Mouse (Mus musculus): ENCODE measurements around the gene Lgr6. TPM values are rescaled to one million over a fixed set of nuclear protein-coding genes. Genes with fewer than 3 reads are reported as not detected.

The Lgr6 gene
- polyA plus RNA-seq, 1 experiment = 2.3 TPM

- Histone ChIP-seq H3K4me3 (ENCODE audit: insufficient read depth, low read length) (no peak overlapping the region), H3K27ac (ENCODE audit: insufficient read depth, low read length) (no peak overlapping the region), H3K4me1 (ENCODE audit: control insufficient read depth, insufficient read depth, low read length) (peaks cover 4% of the 10 kb centered on the region; the same call in 1 of the 2 replicates)
- TF ChIP-seq POLR2A (IDR thresholded peaks at IDR 0.05; ENCODE audit: low read depth, low read length) = no peak
- TF ChIP-seq CTCF (IDR thresholded peaks at IDR 0.05; ENCODE audit: borderline replicate concordance, insufficient read depth, low read length) = no peak
Observed at GRCm38 (mm10) chr1:135087414-135087813, 17.7 kb downstream of the Lgr6 start.

- Histone ChIP-seq H3K4me3 (ENCODE audit: insufficient read depth, low read length) (no peak overlapping the region), H3K4me1 (ENCODE audit: control insufficient read depth, insufficient read depth, low read length) (peaks cover 2% of the 10 kb centered on the region; the same call in 1 of the 2 replicates), H3K27ac (ENCODE audit: insufficient read depth, low read length) (no peak overlapping the region)
- TF ChIP-seq CTCF (IDR thresholded peaks at IDR 0.05; ENCODE audit: borderline replicate concordance, insufficient read depth, low read length) (no peak), POLR2A (IDR thresholded peaks at IDR 0.05; ENCODE audit: low read depth, low read length) (no peak)
Observed at GRCm38 (mm10) chr1:135086015-135086414, 19.1 kb downstream of the Lgr6 start.

GRCm38 (mm10) chr1:135085296-135085871 is 19.7 kb downstream of the Lgr6 start:
- TF ChIP-seq POLR2A (IDR thresholded peaks at IDR 0.05; ENCODE audit: low read depth, low read length) (no peak), CTCF (IDR thresholded peaks at IDR 0.05; ENCODE audit: borderline replicate concordance, insufficient read depth, low read length) (no peak)
- H3K4me3 ChIP-seq (ENCODE audit: insufficient read depth, low read length) = no peak overlapping the region
- no peak overlapping the region for H3K27ac ChIP-seq (ENCODE audit: insufficient read depth, low read length)
- H3K4me1 ChIP-seq (ENCODE audit: control insufficient read depth, insufficient read depth, low read length) = no peaks in the 10 kb centered on the region

GRCm38 (mm10) chr1:135083465-135083864 is 21.6 kb downstream of the Lgr6 start:
- no peak overlapping the region for H3K27ac ChIP-seq (ENCODE audit: insufficient read depth, low read length)
- TF ChIP-seq POLR2A (IDR thresholded peaks at IDR 0.05; ENCODE audit: low read depth, low read length) = no peak
- H3K4me1 ChIP-seq (ENCODE audit: control insufficient read depth, insufficient read depth, low read length) = no peaks in the 10 kb centered on the region
- no peak overlapping the region for H3K4me3 ChIP-seq (ENCODE audit: insufficient read depth, low read length)

GRCm38 (mm10) chr1:135082267-135082666 is 22.8 kb downstream of the Lgr6 start:
- Histone ChIP-seq H3K4me1 (ENCODE audit: control insufficient read depth, insufficient read depth, low read length) (no peaks in the 10 kb centered on the region), H3K27ac (ENCODE audit: insufficient read depth, low read length) (no peak overlapping the region), H3K4me3 (ENCODE audit: insufficient read depth, low read length) (no peak overlapping the region)
- TF ChIP-seq CTCF (IDR thresholded peaks at IDR 0.05; ENCODE audit: borderline replicate concordance, insufficient read depth, low read length) (no peak), POLR2A (IDR thresholded peaks at IDR 0.05; ENCODE audit: low read depth, low read length) (no peak)

DNA sequence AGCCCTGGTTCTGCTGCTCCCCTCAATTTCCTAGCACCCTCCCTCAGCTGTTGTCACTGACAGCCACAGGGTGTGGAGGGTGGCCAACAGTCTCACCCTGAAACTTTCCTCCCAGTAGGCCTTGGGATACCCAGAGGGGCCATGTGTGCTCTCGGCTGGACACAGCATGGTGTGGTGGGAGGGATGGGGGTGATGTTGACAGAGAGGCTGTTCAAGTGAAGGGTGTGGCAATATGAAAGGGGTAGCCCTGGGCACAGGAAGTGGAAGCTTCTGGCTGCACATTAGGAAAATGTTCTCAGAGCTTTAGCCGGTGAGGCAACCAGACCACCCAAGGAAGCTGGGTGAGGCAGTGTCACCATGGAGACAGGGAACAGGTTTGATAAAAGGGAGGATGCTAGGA is 26.1 kb downstream of the Lgr6 start:
- H3K4me1 ChIP-seq (ENCODE audit: control insufficient read depth, insufficient read depth, low read length) = no peaks in the 10 kb centered on the region
- H3K27ac ChIP-seq (ENCODE audit: insufficient read depth, low read length) = no peak overlapping the region

DNA sequence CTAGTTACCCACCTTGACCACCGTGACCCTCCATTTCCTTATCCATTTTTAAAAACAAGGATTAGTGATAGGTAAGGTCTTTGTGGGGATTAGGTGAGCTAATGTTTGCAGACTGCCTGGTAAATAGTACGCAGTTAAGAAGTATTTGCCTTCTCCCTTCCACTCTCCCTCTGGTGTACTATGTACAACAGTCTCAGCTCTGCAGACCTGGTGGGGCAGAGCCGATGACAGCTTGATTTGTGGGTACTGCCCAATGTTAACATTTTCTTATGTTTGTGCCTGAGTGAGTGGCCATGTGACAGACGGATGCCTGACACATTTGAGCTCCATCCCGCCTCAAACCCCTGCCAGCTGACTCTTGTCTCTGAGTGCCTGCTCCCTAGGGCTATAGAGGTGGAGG is 28.6 kb downstream of the Lgr6 start:
- Histone ChIP-seq H3K27ac (ENCODE audit: insufficient read depth, low read length) (no peak overlapping the region), H3K4me3 (ENCODE audit: insufficient read depth, low read length) (no peak overlapping the region), H3K4me1 (ENCODE audit: control insufficient read depth, insufficient read depth, low read length) (no peaks in the 10 kb centered on the region)
- no peak for TF ChIP-seq CTCF (IDR thresholded peaks at IDR 0.05; ENCODE audit: borderline replicate concordance, insufficient read depth, low read length)
- no peak for TF ChIP-seq POLR2A (IDR thresholded peaks at IDR 0.05; ENCODE audit: low read depth, low read length)

More for the DNA sequence above, 26.1 kb downstream of the Lgr6 start:
- H3K4me3 ChIP-seq (ENCODE audit: insufficient read depth, low read length) = no peak overlapping the region
- no peak for TF ChIP-seq POLR2A (IDR thresholded peaks at IDR 0.05; ENCODE audit: low read depth, low read length)
- no peak for TF ChIP-seq CTCF (IDR thresholded peaks at IDR 0.05; ENCODE audit: borderline replicate concordance, insufficient read depth, low read length)

DNA sequence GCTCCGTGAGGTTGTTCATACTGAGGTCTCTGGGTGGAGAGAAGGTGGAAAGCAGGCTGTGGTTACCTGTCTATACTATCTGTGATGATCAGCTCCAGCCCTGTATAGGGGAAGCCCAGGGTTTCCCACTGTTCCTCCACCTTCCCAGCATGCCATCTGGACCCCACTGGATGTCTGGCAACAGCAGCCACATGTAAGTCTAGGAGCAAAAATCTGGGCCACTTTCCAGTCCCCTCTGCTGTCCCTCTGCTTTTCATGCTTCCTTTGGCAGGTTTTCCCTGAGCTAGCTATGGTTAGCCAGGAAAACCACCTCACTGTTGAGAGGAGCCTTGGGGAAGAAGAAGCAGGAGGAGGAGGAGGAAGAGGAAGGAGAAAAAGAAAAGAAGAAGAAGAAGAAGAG is 29.8 kb downstream of the Lgr6 start:
- Histone ChIP-seq H3K27ac (ENCODE audit: insufficient read depth, low read length) (no peak overlapping the region), H3K4me3 (ENCODE audit: insufficient read depth, low read length) (no peak overlapping the region), H3K4me1 (ENCODE audit: control insufficient read depth, insufficient read depth, low read length) (no peaks in the 10 kb centered on the region)
- no peak for TF ChIP-seq CTCF (IDR thresholded peaks at IDR 0.05; ENCODE audit: borderline replicate concordance, insufficient read depth, low read length)

- TF ChIP-seq POLR2A (IDR thresholded peaks at IDR 0.05; ENCODE audit: low read depth, low read length) (no peak), CTCF (IDR thresholded peaks at IDR 0.05; ENCODE audit: borderline replicate concordance, insufficient read depth, low read length) (no peak)
- no peak overlapping the region for H3K4me3 ChIP-seq (ENCODE audit: insufficient read depth, low read length)
- no peak overlapping the region for H3K27ac ChIP-seq (ENCODE audit: insufficient read depth, low read length)
- no peaks in the 10 kb centered on the region for H3K4me1 ChIP-seq (ENCODE audit: control insufficient read depth, insufficient read depth, low read length)
Observed at GRCm38 (mm10) chr1:135072643-135073042, 32.4 kb downstream of the Lgr6 start.

DNA sequence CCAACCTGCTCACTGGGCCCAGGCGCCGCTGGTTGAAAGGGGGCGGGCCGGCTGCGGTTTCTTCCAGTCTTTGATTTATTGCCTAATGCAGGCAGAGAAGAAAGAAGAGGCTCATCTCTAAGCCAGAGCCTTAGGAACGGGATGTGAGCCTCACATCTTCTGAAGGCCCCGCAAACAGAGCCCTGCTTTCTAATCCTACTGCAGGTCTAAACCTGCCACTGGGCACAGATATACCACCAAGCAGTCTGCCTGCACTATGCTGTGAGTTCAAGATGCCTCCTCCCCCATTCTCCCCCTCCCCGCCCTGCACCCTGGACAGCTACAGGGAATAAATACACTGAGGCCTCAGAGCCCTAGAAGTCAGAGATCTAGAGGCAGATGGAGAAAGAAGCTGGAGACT is 35.2 kb downstream of the Lgr6 start:
- Histone ChIP-seq H3K4me1 (ENCODE audit: control insufficient read depth, insufficient read depth, low read length) (no peaks in the 10 kb centered on the region), H3K27ac (ENCODE audit: insufficient read depth, low read length) (no peak overlapping the region)
- no peak for TF ChIP-seq CTCF (IDR thresholded peaks at IDR 0.05; ENCODE audit: borderline replicate concordance, insufficient read depth, low read length)
- TF ChIP-seq POLR2A (IDR thresholded peaks at IDR 0.05; ENCODE audit: low read depth, low read length) = no peak

DNA sequence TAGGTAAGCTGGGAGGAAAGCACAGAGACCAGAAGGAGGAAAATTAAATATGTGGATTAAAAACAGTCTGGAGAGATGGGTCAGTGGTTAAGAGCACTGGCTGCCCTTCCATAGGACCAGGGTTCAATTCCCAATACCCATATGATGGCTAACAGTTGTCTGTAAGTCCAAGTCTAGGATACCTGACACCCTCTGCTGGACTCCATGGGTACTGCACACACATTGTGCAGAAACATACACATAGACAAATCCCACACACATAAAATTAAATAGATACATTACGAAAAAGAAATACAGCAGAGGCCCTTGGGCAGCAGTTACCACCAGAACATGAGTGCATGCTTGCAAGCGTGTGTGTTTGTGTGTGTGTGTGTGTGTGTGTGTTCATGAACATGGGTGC is 40.6 kb downstream of the Lgr6 start:
- Histone ChIP-seq H3K4me3 (ENCODE audit: insufficient read depth, low read length) (no peak overlapping the region), H3K4me1 (ENCODE audit: control insufficient read depth, insufficient read depth, low read length) (no peaks in the 10 kb centered on the region), H3K27ac (ENCODE audit: insufficient read depth, low read length) (no peak overlapping the region)
- TF ChIP-seq POLR2A (IDR thresholded peaks at IDR 0.05; ENCODE audit: low read depth, low read length) (no peak), CTCF (IDR thresholded peaks at IDR 0.05; ENCODE audit: borderline replicate concordance, insufficient read depth, low read length) (no peak)

More for the DNA sequence above, 35.2 kb downstream of the Lgr6 start:
- H3K4me3 ChIP-seq (ENCODE audit: insufficient read depth, low read length) = no peak overlapping the region

Data from embryonic fibroblast, embryonic 13.5 days (primary cell).